Mouse (Mus musculus): ENCODE measurements around the gene Barhl2. TPM values are rescaled to one million over a fixed set of nuclear protein-coding genes. Genes with fewer than 3 reads are reported as not detected.

The Barhl2 gene
- not detected for total RNA-seq (2018; cell fraction: chromatin; rRNA removed)
- total RNA-seq (2018; cell fraction: cytosol; rRNA removed) = not detected
- total RNA-seq (2018; cell fraction: nucleus; rRNA removed) = not detected
- not detected in 3 replicates for polyA plus RNA-seq (2018)

DNA sequence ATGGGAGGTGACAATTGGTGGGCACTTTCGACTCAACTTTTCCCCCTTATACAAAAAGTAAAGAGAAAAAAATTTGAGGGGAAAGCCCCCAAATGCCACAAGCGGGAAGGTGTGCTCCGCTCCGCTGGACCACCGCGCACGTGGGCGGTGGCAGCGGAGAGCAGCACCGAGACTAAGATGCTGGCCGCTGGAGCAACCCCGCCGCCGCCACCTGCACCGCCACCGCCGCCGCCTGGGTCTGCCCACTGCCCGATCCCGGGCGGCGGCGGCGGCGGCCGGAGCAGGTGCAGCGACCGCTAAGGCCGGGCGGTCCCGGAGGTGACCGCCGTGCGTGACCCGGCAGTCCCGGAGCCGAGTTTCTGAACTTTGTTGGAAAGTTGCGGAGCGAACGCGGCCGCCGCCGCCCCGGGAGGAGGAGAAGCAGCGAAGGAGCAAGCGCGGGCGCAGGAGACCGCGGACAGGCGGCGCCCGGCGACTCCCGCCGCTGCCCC, at the start of gene Barhl2:
TSS of gene Barhl2 (minus strand) at position 181 of the 491 bp plus-strand sequence.
- H3K36me3 ChIP-seq (ENCODE audit: inconsistent target) = no peaks in the 10 kb centered on the region
- H3K27ac ChIP-seq = no peak within 1 kb of the TSS
- H3K79me2 ChIP-seq (ENCODE audit: inconsistent target) = no peaks in the 10 kb centered on the region
- 3% methylated on average over 54 of the region's 57 CpGs for whole genome bisulfite sequencing (ENCODE audit: missing documents)
- no peak within 1 kb of the TSS for H3K4me3 ChIP-seq (ENCODE audit: inconsistent target)

- H3K27ac ChIP-seq = no peak overlapping the region
- no peak overlapping the region for H3K4me3 ChIP-seq (ENCODE audit: inconsistent target)
- H3K36me3 ChIP-seq (ENCODE audit: inconsistent target) = no peaks in the 10 kb centered on the region
- WGBS (ENCODE audit: missing documents) = 93% methylated on average over 5 of the region's 5 CpGs
- no peaks in the 10 kb centered on the region for H3K79me2 ChIP-seq (ENCODE audit: inconsistent target)
Measured at GRCm38 (mm10) chr5:106506061-106506460, 48.1 kb upstream of the Barhl2 start.

- H3K36me3 ChIP-seq (ENCODE audit: inconsistent target) = no peaks in the 10 kb centered on the region
Measured at GRCm38 (mm10) chr5:106502684-106503545, 44.9 kb upstream of the Barhl2 start.

GRCm38 (mm10) chr5:106502271-106502670, 44.3 kb upstream of the Barhl2 start:
- H3K4me3 ChIP-seq (ENCODE audit: inconsistent target) = no peak overlapping the region
- 72% methylated on average over 6 of the region's 7 CpGs for WGBS (ENCODE audit: missing documents)
- H3K36me3 ChIP-seq (ENCODE audit: inconsistent target) = no peaks in the 10 kb centered on the region
- H3K27ac ChIP-seq = no peak overlapping the region
- H3K79me2 ChIP-seq (ENCODE audit: inconsistent target) = no peaks in the 10 kb centered on the region

More at GRCm38 (mm10) chr5:106502684-106503545, 44.9 kb upstream of the Barhl2 start:
- whole genome bisulfite sequencing (ENCODE audit: missing documents) = 85% methylated on average over 12 of the region's 12 CpGs
- no peak overlapping the region for H3K27ac ChIP-seq
- H3K4me3 ChIP-seq (ENCODE audit: inconsistent target) = no peak overlapping the region
- H3K79me2 ChIP-seq (ENCODE audit: inconsistent target) = no peaks in the 10 kb centered on the region

GRCm38 (mm10) chr5:106491771-106492170, 33.8 kb upstream of the Barhl2 start:
- no peak overlapping the region for H3K27ac ChIP-seq
- H3K4me3 ChIP-seq (ENCODE audit: inconsistent target) = no peak overlapping the region
- no peaks in the 10 kb centered on the region for H3K36me3 ChIP-seq (ENCODE audit: inconsistent target)
- H3K79me2 ChIP-seq (ENCODE audit: inconsistent target) = no peaks in the 10 kb centered on the region
- WGBS (ENCODE audit: missing documents) = 70% methylated on average over 8 of the region's 8 CpGs

- Histone ChIP-seq H3K36me3 (ENCODE audit: inconsistent target) (no peaks in the 10 kb centered on the region), H3K4me3 (ENCODE audit: inconsistent target) (no peak overlapping the region), H3K27ac (no peak overlapping the region), H3K79me2 (ENCODE audit: inconsistent target) (no peaks in the 10 kb centered on the region)
- WGBS (ENCODE audit: missing documents) = 18% methylated on average over 10 of the region's 10 CpGs
Measured at GRCm38 (mm10) chr5:106472105-106472500, 14.1 kb upstream of the Barhl2 start.

GRCm38 (mm10) chr5:106471235-106472104, 13.5 kb upstream of the Barhl2 start:
- 29% methylated on average over 13 of the region's 13 CpGs for WGBS (ENCODE audit: missing documents)
- Histone ChIP-seq H3K79me2 (ENCODE audit: inconsistent target) (no peaks in the 10 kb centered on the region), H3K27ac (no peak overlapping the region), H3K36me3 (ENCODE audit: inconsistent target) (no peaks in the 10 kb centered on the region), H3K4me3 (ENCODE audit: inconsistent target) (no peak overlapping the region)

DNA sequence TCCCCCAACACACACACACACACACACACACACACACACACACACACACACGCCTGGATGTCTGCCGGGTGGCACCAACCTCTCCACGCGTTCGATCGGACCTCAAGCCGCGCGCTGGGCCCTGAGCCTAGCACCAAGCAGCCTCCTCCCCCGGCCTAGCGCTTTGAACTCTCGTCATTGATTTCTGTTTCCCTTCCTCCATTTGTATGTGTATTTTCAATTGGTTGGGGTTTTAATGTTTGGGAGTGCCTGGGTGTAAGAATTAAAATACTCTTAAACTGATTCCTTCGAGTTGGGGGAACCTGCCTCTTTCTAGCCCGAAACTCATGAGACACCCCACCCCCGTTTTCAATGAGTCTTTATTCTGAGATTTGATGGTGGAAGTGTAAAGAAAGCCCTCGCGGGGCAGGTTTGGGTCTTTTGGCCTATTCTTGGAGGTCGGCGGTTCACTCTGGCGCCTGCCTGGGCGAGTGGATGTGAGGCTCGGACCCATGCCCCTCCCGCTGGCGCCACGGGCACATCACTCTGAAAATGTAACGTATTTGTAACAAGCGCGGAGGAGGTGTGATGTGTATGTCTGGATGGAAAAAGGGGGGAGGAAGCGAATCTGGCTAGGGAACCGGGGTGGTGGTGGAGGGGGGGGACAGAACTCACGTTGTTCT, 7.3 kb upstream of the Barhl2 start:
- H3K27ac ChIP-seq = no peak overlapping the region
- H3K79me2 ChIP-seq (ENCODE audit: inconsistent target) = no peaks in the 10 kb centered on the region
- H3K36me3 ChIP-seq (ENCODE audit: inconsistent target) = no peaks in the 10 kb centered on the region
- H3K4me3 ChIP-seq (ENCODE audit: inconsistent target) = no peak overlapping the region
- 5% methylated on average over 30 of the region's 31 CpGs for WGBS (ENCODE audit: missing documents)

- Histone ChIP-seq H3K4me3 (ENCODE audit: inconsistent target) (no peak overlapping the region), H3K79me2 (ENCODE audit: inconsistent target) (no peaks in the 10 kb centered on the region), H3K36me3 (ENCODE audit: inconsistent target) (no peaks in the 10 kb centered on the region), H3K27ac (no peak overlapping the region)
- WGBS (ENCODE audit: missing documents) = 7% methylated on average over 24 of the region's 24 CpGs
Measured at GRCm38 (mm10) chr5:106464336-106465128, 6.6 kb upstream of the Barhl2 start.

DNA sequence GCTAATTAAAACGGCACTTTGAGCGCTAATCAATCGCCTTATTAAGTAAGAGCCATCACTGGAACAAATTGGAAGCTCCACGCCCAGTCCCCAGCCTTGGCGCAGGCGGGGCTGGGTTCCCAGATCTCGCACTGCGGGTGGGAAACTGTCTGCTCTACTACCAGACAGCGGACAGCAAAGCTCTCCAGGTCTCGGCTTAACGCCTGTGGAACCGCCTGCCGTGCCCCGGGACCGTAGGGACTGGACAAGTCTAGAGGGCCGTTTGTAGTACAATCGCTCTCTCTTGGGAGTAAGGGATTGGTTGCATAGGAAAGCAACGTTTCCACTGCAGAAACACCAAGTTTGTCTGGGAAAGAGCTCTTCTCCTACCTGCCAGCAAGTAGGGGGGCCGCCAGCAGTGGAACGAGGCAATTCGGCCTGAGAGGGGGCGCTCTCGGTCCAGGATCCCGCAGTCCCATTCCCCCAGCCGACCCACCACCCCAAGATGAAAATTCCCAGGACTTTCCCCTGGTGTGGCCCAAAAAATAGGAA, 5.8 kb upstream of the Barhl2 start:
- H3K4me3 ChIP-seq (ENCODE audit: inconsistent target) = no peak overlapping the region
- WGBS (ENCODE audit: missing documents) = 5% methylated on average over 25 of the region's 25 CpGs
- no peaks in the 10 kb centered on the region for H3K79me2 ChIP-seq (ENCODE audit: inconsistent target)

DNA sequence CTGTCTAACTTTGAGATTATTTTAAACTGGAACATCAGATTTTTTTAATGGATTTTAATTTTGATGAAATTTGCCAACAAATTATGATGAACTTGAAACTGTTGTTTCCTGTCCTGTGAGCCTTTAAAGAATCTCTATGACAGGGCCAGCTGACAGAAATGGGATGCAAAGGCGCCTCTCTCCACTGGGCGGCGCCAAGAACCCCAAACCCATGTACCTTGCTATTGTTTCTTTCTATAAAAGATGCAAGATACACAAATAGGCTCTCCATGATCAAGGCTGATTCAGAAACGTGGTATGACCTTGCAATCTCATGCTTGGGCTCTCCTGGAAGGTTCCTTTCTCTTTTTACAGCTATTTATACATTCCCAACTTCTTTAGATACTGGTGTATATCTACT, 3.9 kb upstream of the Barhl2 start:
- Histone ChIP-seq H3K36me3 (ENCODE audit: inconsistent target) (no peaks in the 10 kb centered on the region), H3K27ac (no peak overlapping the region), H3K79me2 (ENCODE audit: inconsistent target) (no peaks in the 10 kb centered on the region), H3K4me3 (ENCODE audit: inconsistent target) (no peak overlapping the region)
- 2% methylated on average over 4 of the region's 4 CpGs for WGBS (ENCODE audit: missing documents)

More for the DNA sequence above, 5.8 kb upstream of the Barhl2 start:
- H3K36me3 ChIP-seq (ENCODE audit: inconsistent target) = no peaks in the 10 kb centered on the region
- H3K27ac ChIP-seq = no peak overlapping the region

DNA sequence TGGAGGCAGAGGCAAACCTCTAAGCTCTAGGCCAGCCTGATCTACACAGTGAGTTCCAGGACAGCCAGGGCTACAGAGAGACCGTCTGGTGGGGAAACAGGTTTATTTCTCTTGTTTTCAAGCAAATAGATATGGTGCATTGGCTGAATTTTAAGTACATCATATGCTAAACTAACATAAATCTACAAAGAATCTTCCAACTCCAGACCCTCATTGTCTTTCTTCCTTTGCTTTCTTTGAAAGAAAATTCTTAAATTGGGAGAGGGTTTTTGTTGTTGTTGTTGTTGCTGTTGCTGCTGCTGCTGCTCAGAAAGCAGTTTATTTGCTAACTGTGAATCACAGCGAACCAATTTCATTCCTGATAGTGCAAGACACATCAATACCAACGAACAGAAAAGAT, 3.5 kb upstream of the Barhl2 start:
- Histone ChIP-seq H3K36me3 (ENCODE audit: inconsistent target) (no peaks in the 10 kb centered on the region), H3K4me3 (ENCODE audit: inconsistent target) (no peak overlapping the region), H3K27ac (no peak overlapping the region), H3K79me2 (ENCODE audit: inconsistent target) (no peaks in the 10 kb centered on the region)
- 15% methylated on average over 3 of the region's 3 CpGs for WGBS (ENCODE audit: missing documents)

DNA sequence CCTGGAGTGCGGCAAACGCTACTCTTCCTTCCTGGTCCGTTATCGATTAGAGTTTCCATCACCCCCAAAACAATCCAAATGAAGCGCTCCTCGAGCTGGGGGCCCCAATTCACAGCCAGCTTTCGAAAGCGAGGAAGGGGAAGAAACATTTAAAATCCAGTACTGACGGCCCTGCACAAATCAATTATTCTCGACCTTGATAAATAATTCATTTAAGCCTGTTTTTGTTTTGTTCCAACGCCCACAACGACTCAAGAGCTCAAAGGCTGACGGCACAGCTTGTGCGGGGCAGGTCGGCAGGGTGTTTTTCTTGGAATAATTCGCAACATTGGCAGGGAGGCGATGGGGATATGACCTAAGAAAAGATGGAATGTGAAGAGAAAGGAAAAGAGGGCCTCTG, 2.6 kb upstream of the Barhl2 start:
- WGBS (ENCODE audit: missing documents) = 8% methylated on average over 17 of the region's 17 CpGs
- H3K27ac ChIP-seq = no peak overlapping the region
- no peaks in the 10 kb centered on the region for H3K36me3 ChIP-seq (ENCODE audit: inconsistent target)
- no peaks in the 10 kb centered on the region for H3K79me2 ChIP-seq (ENCODE audit: inconsistent target)
- H3K4me3 ChIP-seq (ENCODE audit: inconsistent target) = no peak overlapping the region

Data from macrophage (primary cell).